Mouse (Mus musculus) right cerebral cortex, postnatal 25 days (tissue): ENCODE data around the gene Pdp2.
"Not testable (repeated sequence)": the region's sequence is repeated elsewhere in the genome, so short reads cannot be mapped to it uniquely, and the experiment has no call there.

Experiments used
- DNase-seq: peaks from one replicate; pipeline ENCODE4 v3.0.0; 2022

Gene Pdp2

DNA sequence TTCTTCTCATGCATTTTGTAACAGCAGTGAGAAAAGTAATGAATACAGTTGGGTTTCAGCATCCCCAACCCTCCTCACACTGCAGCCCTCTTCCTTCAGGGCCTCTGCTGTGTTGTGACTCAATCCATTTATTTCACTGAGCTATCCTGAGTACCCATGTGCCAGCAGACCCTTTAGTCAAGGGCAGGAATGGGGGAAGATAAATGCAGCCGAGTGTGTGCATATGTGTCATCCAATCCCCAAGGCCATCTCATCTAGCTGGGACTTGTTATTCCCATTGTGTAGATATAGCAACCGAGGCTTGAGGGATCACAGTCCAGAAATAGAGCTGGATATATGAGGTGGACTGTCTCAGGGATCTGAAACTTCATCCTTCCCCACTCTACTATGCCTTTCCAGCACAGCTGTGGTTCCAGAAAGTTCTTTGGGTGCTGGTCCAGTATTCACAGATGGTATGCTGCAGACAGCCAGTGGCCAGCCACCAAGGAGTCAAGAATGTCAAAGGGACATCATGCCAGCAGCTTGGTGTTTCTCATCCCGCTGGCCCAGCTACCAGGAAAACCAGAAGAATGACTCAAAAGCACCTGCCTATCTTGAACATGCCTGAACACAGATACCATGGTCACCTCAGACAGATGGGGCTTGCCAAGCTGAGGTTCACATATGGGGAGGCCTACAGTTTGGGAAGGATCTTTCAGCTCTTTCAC, 43.9 kb downstream of the Pdp2 start:
- DNase-seq = no peak

DNA sequence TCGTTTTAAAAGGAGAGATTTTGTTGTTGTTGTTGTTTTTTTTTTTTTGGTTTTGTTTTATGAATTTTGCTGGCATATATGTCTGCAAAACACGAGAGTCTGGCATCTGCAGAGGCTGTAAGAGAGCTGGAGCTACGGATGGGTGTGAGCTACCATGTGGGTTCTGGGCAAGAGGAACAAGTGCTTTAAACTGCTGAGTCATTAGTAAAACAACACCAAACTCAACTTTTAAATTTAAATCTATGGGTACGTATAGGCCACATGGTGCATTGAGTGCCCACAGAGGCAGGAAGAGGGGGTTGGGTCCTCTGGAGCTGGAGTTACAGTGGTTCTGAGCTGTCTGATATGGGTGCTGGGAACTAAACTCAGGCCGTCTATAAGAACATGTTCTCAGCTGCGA, 46.8 kb downstream of the Pdp2 start:
- no peak for DNase-seq

GRCm38 (mm10) chr8:104640241-104640640, 49.0 kb downstream of the Pdp2 start:
- DNase-seq = no peak

DNA sequence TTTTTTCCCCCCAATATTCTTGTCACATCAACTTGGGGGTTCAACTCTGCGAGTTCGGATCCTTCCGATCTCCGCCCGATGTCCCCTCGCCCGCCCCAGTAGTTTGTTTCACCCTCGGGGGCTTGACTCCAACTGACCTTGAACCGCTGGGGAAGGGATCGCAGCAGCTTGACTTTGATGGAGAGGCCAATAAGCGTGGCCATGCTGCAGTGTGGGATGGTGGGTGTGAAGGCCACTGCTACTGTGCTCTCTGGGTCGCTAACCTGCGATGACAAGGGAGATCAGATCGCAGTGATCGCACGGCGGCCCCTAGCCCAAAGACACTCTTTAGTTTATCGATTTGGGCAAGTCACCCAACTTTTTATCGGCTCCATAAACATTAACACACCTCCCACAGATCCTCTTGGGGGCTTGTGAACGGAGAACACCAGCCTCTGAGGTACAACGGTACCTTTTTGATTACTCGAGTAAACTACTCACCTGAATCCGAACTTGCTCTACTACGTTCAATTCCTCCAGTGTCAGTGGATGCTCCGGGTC, 49.6 kb downstream of the Pdp2 start:
- DNase-seq = no peak

DNA sequence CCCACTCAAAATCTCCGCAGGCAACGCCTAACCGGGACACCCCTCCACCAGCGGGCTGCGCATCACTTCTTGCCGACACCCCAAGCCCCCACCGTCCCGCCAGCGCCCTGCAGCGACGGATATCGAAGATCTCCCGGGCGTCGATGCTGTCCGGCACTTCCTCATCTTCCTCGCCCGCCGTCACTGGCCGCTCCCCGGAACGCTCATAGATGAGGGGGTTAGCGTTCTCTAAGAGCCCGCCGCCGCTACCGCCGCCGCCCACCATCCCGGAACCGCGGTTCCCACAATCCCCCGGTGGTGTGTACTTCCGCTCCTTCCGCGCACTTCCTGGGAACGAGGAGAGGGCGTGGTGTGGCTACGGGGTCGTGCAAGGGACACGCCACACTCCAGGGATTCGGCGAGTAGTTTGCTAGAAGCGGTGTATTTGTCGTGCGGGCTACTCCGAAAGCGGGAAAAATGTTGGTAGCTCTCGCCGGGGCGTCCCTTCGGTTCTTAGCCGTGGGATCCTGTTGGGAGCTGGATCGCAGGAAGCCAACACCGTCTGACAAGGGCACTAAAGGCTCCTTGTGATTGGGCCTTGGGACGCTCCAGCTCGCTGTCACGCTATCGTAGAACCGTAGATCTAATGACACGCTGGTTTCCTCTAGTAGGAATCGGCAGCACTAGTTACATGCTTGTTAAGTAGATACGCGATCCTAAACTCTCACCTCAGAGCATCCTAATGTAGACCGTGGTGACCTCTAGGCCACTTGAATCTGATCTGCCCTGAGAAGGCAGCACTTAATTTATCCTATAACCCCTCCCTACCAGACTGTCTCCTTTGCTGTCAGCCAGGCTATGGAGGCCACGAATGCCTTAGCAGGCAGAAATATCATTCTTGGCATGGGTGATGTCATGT, 50.4 kb downstream of the Pdp2 start, which contains the start of gene Ciao2b:
Ciao2b (minus strand) TSS at position 540 of the 898 bp plus-strand sequence.
- DNase-seq = peak; percentile 89

DNA sequence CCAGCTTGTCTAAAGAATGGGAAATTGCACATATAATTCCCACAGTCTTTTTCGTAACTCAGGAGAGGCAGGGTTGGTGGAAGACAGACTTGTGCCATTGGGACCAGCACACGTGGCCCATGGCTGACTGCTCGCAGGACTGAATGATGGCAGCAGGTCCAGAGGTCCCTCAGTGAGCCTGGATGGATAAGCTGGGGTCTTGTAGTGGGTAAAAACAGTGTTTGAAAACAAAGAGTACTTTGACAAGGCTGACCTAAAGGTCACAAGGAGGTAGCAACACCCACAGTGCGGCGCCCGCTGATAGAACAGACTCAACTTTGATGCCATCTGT, 51.0 kb downstream of the Pdp2 start:
- DNase-seq = no peak

GRCm38 (mm10) chr8:104644187-104644586, 52.9 kb downstream of the Pdp2 start:
- not testable (repeated sequence) for DNase-seq
